Mouse (Mus musculus): ENCODE measurements around the gene Ttc3.

DNA sequence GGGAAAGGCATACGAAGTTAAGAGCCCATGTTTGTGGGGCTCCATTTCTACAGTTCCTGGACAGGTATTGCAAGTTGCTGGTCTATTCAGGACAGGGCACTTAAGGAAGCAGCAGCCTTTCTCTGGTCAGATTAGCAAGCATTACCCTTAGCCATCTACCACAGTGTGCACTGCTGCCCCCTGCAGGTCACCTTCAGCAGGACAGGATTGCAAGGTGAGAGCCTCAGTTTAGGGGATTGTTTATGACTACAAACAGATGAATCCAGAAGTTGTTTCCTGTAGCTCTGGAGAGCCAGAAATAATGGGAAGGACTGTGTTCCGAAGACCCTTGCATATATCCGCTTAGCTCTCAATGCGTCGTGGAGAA is 38.5 kb upstream of the Ttc3 start:
- TF ChIP-seq MAX (IDR thresholded peaks at IDR 0.05) (no peak), CTCF (IDR thresholded peaks at IDR 0.05; ENCODE audit: control insufficient read depth, insufficient read depth, insufficient read length) (peak; percentile 69), CEBPB (IDR thresholded peaks at IDR 0.05; ENCODE audit: low read depth) (no peak), USF1 (IDR thresholded peaks at IDR 0.05; ENCODE audit: low read depth) (no peak), MYOD1 (IDR thresholded peaks at IDR 0.05; ENCODE audit: control insufficient read depth, insufficient read length, low read depth) (no peak), MYOG (IDR thresholded peaks at IDR 0.05; ENCODE audit: control insufficient read depth, extremely low read depth, insufficient read length) (no peak), FOSL1 (IDR thresholded peaks at IDR 0.05; ENCODE audit: insufficient read depth, low read length, poor library complexity, severe bottlenecking) (no peak)

All from C2C12 (cell line).